Mouse (Mus musculus) hindbrain, embryonic 14.5 days (tissue): ENCODE measurements around the gene Ccdc153. TPM values are rescaled to one million over a fixed set of nuclear protein-coding genes. Genes with fewer than 3 reads are reported as not detected.

Experiments
- ATAC-seq: fragments of 200-750 bp; cut with Nextera tagmentation; 2 replicates; pipeline ENCODE4 v1.8.0; 2017; ENCODE audit warnings: moderate number of reproducible peaks, mild to moderate bottlenecking, moderate TSS enrichment, moderate library complexity; ENCODE audit not compliant: low FRiP score
- DNase-seq: peaks from one replicate; pipeline ENCODE4 v3.0.0-alpha.2; 2015; ENCODE audit warnings: low spot score
- H3K27ac ChIP-seq: fragments of 300-500 bp; sonication (generic); 2 replicates; pipeline ENCODE4 v1.5.1; 2014; ENCODE audit warnings: mild to moderate bottlenecking, moderate library complexity
- H3K27me3 ChIP-seq: fragments of 300-500 bp; sonication (generic); 2 replicates; pipeline ENCODE4 v1.6.1; 2014; ENCODE audit warnings: mild to moderate bottlenecking, low read length, mixed read lengths; ENCODE audit not compliant: control insufficient read depth, insufficient read depth
- H3K36me3 ChIP-seq: fragments of 300-500 bp; sonication (generic); replicated peaks from 2 replicates; pipeline ENCODE4 v1.6.1; 2014; ENCODE audit not compliant: control insufficient read depth, insufficient read depth
- H3K4me1 ChIP-seq: fragments of 300-500 bp; sonication (generic); replicated peaks from 2 replicates; pipeline ENCODE4 v1.6.1; 2014; ENCODE audit warnings: antibody characterized with exemption, low read length, mixed read lengths; ENCODE audit not compliant: control insufficient read depth, insufficient read depth
- H3K4me2 ChIP-seq: fragments of 300-500 bp; sonication (generic); replicated peaks from 2 replicates; pipeline ENCODE4 v1.6.1; 2014; ENCODE audit warnings: mild to moderate bottlenecking, moderate library complexity
- H3K4me3 ChIP-seq: fragments of 300-500 bp; sonication (generic); replicated peaks from 2 replicates; pipeline ENCODE4 v1.5.1; 2014; ENCODE audit warnings: mild to moderate bottlenecking, low read length
- H3K9ac ChIP-seq: fragments of 300-500 bp; sonication (generic); 2 replicates; pipeline ENCODE4 v1.6.1; 2014
- H3K9me3 ChIP-seq: fragments of 300-500 bp; sonication (generic); 2 replicates; pipeline ENCODE4 v1.6.1; 2016; ENCODE audit warnings: low read length; ENCODE audit not compliant: control insufficient read depth
- WGBS: fragments of 180-500 bp; shearing (Covaris S2); extraction: QIAGEN DNeasy Blood & Tissue Kit; methylation state at CpG from one replicate; pipeline ENCODE4 v1.1.7; 2014; 5-methylcytosine and 5-hydroxymethylcytosine counted together
- polyA plus RNA-seq: library from polyadenylated mRNA; unstranded; fragments of >200 nt; fragmentation: Nextera tagmentation; extraction: Ambion mirVana; gene quantifications from 2 replicates; pipeline ENCODE4 v1.2.1, GENCODE M21; 2014

Gene Ccdc153
- polyA plus RNA-seq, 1 experiment from 2014 or later: not detected

DNA sequence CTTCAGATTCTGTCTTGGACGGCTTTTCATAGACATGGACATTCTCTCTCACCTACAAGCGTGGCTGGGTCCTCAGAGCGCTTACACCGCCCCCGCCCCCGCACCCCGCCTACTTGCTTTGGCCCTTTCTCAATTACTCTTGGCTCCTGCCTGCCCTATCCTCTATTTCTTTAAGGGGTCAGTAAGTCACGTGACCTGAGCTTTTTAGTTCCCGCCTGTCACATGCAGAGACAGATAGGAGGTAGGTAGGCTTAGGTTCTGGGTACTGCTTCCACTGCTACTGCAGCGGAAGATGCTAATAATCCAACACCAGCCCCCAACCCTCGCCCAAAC lies 48.4 kb downstream of the Ccdc153 start:
- Histone ChIP-seq H3K27me3 (no peaks in the 10 kb centered on the region), H3K9me3 (no peaks in the 10 kb centered on the region), H3K27ac (no peak overlapping the region), H3K9ac (peak overlapping the region; percentile 81), H3K4me3 (peak overlapping the region; percentile 66), H3K36me3 (peaks cover 37% of the 10 kb centered on the region), H3K4me2 (peak overlapping the region; percentile 73), H3K4me1 (peaks cover 24% of the 10 kb centered on the region)
- 4% methylated on average over 11 of the region's 11 CpGs for WGBS
- ATAC-seq (no peak), DNase-seq (peak; percentile 30)

DNA sequence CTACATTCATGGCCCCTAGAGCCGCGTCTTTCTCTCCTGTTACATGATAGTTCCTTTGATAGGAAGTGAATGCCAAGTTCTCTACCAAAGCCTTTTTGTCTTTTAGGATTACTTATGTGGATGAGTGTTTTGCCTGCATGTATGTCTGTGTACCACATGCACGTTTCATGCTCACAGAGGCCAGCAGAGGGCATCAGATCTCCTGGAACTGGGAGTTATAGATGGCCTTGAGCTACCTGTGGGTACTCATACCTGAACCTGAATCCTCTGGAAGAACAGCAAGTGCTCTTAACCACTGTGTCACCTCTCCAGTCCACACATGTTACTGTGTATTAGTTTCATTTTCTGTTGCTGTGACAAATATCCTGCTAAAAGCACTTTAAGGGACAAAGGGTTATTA lies 52.0 kb downstream of the Ccdc153 start:
- ATAC-seq (no peak), DNase-seq (peak; percentile 68)
- H3K9me3 ChIP-seq: no peaks in the 10 kb centered on the region
- no peaks in the 10 kb centered on the region for H3K27me3 ChIP-seq
- no peak overlapping the region for H3K27ac ChIP-seq
- no peak overlapping the region for H3K4me3 ChIP-seq
- peaks cover 70% of the 10 kb centered on the region for H3K36me3 ChIP-seq
- no peak overlapping the region for H3K9ac ChIP-seq
- WGBS: 74% methylated on average over 3 of the region's 3 CpGs
- H3K4me2 ChIP-seq: no peak overlapping the region
- H3K4me1 ChIP-seq: peaks cover 13% of the 10 kb centered on the region

Other genes starting within 250 kb of the Ccdc153 start
- gene Thy1, start 197.3 kb upstream of the Ccdc153 start, polyA plus RNA-seq: 6.2 and 9.6 TPM in 2 replicates
- 8.4 and 11.6 TPM in 2 replicates for gene Usp2, start 173.7 kb upstream of the Ccdc153 start, polyA plus RNA-seq
- 0.31 and 0.41 TPM in 2 replicates for gene Mfrp, start 138.9 kb upstream of the Ccdc153 start, polyA plus RNA-seq
- gene C1qtnf5, start 133.4 kb upstream of the Ccdc153 start, polyA plus RNA-seq: 7.0 and 8.0 TPM in 2 replicates
- 0.35 TPM in 1 of 2 replicates, not detected in the other for gene Gm49380, start 127.2 kb upstream of the Ccdc153 start, polyA plus RNA-seq
- gene Rnf26, start 127.2 kb upstream of the Ccdc153 start, polyA plus RNA-seq: 30.6 and 32.7 TPM in 2 replicates
- gene Mcam, start 106.2 kb upstream of the Ccdc153 start, polyA plus RNA-seq: 12.6 and 13.6 TPM in 2 replicates
- gene Cbl, start 6.6 kb upstream of the Ccdc153 start, polyA plus RNA-seq: 22.4 and 22.9 TPM in 2 replicates
- gene Pdzd3, start 10.8 kb downstream of the Ccdc153 start, polyA plus RNA-seq: 0.46 and 1.1 TPM in 2 replicates
- 4.4 and 5.1 TPM in 2 replicates for gene Nlrx1, start 27.9 kb downstream of the Ccdc153 start, polyA plus RNA-seq
- 21.7 and 24.4 TPM in 2 replicates for gene Abcg4, start 47.9 kb downstream of the Ccdc153 start, polyA plus RNA-seq
- 17.4 and 17.9 TPM in 2 replicates for gene Hinfp, start 65.0 kb downstream of the Ccdc153 start, polyA plus RNA-seq
- gene C2cd2l, start 79.6 kb downstream of the Ccdc153 start, polyA plus RNA-seq: 24.0 and 25.6 TPM in 2 replicates
- 34.6 and 36.1 TPM in 2 replicates for gene Dpagt1, start 85.3 kb downstream of the Ccdc153 start, polyA plus RNA-seq
- gene H2afx, start 94.0 kb downstream of the Ccdc153 start, polyA plus RNA-seq: 102 and 107 TPM in 2 replicates
- 60.8 and 62.2 TPM in 2 replicates for gene Hmbs, start 103.6 kb downstream of the Ccdc153 start, polyA plus RNA-seq
- gene Vps11, start 121.0 kb downstream of the Ccdc153 start, polyA plus RNA-seq: 34.8 and 42.4 TPM in 2 replicates
- gene Hyou1, start 138.8 kb downstream of the Ccdc153 start, polyA plus RNA-seq: 25.0 and 27.8 TPM in 2 replicates
- 65.2 and 65.8 TPM in 2 replicates for gene Slc37a4, start 156.2 kb downstream of the Ccdc153 start, polyA plus RNA-seq
- gene Rps25, start 166.5 kb downstream of the Ccdc153 start, polyA plus RNA-seq: 1,177 and 1,438 TPM in 2 replicates
- 289 and 299 TPM in 2 replicates for gene Trappc4, start 166.9 kb downstream of the Ccdc153 start, polyA plus RNA-seq
- gene Ccdc84, start 177.9 kb downstream of the Ccdc153 start, polyA plus RNA-seq: 23.3 and 28.2 TPM in 2 replicates
- gene Foxr1, start 200.5 kb downstream of the Ccdc153 start, polyA plus RNA-seq: not detected in 2 replicates
- not detected in 2 replicates for gene Upk2, start 214.3 kb downstream of the Ccdc153 start, polyA plus RNA-seq
- 11.6 and 13.5 TPM in 2 replicates for gene Bcl9l, start 242.1 kb downstream of the Ccdc153 start, polyA plus RNA-seq